Mouse (Mus musculus) embryo, embryonic 10.5 days (tissue): Measurements from ENCODE around the gene Galntl5.
"Not testable (repeated sequence)": the region's sequence is repeated elsewhere in the genome, so short reads cannot be mapped to it uniquely, and the experiment has no call there.

Source experiments
- DNase-seq: peaks from one replicate; pipeline ENCODE4 v3.0.0-alpha.2; 2015; ENCODE audit warnings: low spot score

Gene Galntl5

DNA sequence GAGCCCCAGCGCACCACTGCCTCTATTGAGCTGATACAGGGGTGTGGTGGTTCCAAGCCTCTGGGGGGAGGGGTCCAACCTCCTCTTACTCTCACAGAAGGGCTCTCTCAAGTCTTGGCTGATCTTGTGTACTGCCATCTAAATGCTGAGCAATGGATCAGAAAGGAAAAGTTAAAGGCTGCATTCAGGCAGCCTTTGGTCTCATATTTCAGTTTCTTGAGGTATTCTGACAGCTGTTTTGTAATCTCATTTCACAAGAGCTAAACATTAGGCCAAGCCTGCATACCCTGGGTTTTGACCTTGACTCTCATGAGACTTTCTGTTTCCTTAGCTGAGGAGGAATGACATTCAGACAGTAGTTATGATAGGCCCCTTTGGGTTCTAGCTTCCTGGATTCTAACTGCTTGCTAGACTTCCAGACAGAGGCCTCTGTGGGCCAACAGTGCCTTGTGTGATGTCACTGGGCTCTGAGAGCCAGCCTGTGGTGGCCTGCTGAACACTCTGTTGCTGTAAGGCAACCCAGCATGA, at the start of gene Galntl5:
Gene Galntl5, plus strand, starts transcription at position 457 of the 528 bp plus-strand sequence.
- no peak for DNase-seq

DNA sequence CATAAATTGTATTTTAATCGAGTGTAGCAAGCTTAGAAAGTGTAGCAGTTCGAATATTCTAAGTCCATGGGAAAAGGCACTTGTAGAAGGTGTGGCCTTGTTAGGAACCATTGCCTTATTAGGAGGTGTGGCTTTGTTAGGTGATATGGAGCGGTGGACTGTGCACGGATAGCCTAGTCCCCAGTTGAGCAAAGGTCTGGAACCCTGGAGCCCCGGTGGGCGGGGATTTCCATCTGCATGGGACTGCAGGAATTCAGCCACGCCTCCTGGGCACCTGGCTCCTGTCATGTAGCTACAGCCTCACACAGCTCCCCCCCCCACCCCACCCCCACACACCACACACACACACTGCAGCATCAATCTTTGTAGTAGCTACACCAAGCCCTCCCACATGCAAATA, 34.6 kb upstream of the Galntl5 start:
- DNase-seq, result no peak

DNA sequence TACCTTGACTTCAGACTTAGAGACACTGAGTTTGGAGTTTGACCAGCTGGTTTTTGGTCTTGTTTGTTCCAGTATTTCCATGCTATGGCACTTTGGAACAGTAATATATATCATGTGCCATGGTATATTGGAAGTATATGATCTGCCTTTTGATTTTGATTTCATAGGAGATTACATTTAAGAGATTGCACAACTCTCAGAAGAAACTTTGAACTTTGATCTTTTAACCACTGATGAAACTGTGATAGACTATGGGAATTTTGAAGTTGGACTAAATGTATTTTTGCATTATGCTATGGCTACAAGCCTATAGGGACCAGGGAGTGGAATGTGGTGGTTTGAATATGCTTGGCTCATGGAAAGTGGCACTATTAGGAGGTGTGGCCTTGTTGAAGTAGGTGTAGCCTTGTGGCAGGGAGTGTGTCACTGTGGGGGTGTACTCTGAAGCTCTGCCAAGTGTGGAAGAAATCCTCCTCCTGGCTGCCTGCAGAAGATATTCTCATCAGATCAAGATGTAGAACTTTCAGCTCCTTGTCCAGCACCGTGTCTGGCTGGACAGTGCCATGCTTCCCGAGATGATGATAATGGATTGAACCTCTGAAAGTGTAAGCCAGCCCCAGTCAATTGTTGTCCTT, 31.8 kb upstream of the Galntl5 start:
- DNase-seq, result no peak

DNA sequence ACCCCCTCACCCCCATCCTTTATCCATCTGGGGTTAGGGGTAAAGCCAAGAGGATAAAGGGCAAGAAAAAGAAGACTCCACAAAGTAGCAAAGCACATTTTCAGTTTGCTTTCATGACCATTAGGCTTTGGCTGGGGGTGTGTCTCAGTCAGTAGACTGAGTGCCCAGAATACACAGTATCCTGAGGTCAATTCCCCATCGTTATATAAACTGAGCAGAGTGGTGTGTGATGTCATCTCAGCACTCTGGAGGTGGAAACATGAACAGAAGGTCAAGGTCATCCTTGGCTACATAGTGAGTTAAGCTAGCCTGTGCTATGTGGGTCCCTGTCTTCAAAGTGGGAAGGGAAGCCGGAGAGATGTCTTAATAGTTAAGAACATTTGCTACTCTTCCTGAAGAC, 27.8 kb upstream of the Galntl5 start:
- no peak for DNase-seq

DNA sequence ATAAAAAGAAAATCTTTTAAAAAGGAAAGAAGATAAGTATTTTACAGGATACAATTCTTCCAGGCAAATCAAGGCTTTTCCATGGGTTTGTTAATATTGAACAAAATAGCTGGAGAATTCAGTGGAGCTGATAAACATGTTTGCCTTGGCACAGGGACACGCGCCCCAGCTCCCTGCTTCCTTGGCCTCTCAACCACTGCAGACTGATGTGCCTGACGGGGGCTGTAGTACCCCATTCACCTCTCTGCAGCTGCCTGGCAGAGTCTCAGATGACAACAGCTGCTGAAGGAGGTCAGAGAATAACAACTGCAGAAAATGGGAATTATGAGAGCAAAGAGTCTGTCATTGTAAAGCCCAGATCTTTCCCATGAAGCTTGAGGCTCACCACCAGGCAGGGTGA, 27.3 kb upstream of the Galntl5 start:
- DNase-seq, result no peak

DNA sequence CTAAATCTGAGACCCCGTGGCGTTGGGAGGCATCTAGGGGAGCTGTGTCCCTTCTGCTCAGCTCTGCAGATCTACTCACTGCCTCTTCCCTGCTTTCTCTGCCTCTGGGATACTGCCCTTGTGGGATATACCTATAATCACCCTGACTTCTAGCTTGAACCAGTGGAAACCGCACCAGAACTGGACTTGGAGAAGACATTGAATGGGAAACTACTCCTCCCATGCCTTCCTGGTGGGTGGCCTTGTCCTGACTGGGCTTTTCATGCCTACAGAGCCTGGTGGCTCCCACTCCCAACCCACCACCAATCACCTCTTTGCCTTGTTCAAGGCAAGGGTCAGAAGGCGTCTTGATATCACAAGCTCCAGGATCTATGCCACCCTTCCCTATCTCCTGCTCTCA, 26.4 kb upstream of the Galntl5 start:
- no peak for DNase-seq

DNA sequence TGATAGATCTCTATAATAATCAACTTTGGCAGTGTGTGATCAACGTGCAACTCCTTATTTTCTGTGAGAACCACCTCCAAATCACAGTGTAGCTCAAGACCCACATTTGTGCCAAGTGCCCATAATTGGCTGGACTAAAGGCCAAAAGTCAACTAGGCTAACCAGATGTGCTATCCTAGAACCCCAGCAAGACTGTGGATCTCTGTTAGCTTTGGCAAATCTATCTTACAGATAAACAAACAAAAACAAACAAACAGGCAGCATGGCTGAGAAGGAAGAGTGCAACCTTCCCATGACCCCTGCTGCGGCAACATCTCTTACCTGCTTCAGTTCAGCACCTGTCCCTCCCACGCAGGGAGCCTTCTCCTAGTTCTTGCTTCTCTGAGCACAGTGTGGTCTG, 25.9 kb upstream of the Galntl5 start:
- no peak for DNase-seq

DNA sequence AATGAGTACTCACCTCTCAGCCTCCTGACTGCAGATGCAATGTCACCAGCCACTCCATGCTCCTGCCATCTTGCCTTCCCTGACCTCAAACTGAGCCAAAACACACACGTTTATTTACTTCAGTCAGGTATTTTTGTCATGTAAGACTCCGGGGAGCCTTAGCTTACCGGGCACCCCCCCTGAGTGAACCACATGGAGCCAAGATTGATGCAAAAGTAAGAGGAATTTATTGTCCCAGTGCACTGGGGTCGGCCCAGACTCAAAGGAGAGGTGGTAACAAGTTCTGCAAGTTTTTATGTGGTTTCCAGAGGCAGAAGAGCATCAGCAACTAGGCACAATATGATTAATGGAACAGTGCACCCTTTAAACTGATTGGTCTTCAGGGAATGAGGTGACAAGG, 24.1 kb upstream of the Galntl5 start:
- no peak for DNase-seq

DNA sequence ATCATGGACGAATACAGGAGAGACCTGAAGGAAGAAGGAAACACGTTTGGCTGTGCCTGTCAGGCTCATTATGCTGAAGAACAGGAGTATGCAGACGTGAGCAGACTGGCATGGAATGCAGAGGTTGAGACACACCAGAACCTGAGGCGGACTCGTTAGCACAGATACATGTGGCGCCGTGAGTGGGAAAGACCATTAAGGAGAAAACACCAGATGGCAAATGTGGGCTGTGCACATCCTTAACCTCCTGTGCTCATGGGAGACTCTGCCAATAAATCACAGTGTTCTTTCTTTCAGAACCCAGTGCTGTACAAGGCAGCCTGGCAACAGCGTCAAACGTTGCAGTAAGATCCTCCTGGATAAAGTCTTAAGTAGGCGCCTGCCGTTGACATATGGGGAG, 20.7 kb upstream of the Galntl5 start:
- peak; percentile 36 for DNase-seq

DNA sequence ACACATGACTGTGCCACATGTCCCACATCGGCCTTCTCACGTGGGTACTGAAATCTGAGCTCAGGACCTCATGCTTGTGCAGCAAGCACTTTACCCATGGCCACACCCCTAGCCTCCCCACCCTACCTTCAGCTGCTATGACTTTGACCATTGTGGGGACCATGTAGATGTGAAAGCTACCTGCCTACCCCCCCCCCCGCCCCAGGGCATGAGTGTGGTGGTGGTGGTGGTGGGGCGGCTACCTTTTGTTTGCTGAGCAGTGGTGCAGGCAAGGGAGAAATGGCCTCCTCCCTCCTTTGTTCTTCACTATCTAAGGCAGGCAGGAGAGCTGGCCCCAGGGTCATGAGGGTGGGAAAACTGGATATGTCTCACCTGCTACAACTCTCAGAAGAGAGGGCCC, 18.3 kb upstream of the Galntl5 start:
- no peak for DNase-seq

DNA sequence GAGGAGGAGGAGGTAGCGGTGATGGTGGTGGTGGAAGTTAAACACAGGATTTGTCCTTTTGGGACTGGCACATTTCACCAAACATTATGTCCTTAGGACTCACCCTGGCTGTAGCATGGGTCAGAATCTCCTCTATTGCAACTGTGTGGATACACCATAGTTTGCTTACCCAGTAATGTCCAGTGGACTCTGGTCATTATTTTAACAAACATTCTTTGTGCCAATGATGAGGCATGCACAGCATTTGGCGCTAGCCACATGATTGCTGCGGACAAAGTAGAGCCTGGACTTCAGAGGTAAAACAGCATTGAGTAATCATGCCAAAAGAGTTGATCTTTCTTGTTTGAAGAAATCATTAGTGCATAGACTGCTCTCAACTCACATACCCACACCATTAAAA, 17.3 kb upstream of the Galntl5 start:
- no peak for DNase-seq

DNA sequence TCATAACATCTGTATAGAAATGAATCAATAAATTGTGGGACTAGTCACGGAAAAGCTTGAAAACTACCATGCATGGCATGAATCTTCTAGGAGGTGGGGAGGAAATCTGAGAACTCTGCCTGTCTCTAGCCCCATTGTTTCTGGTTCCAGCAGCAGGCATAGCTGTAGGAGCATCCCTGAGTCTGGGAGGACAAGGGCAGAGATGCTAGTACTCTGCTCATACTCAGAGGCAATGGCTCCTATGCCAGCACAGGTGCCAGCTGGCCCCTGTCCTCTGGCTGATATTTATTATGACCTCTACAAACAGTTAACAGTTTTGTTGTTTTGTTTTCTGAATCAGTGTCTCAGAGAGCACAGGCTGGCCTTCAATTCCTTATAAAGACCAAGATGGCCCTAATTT, 16.9 kb upstream of the Galntl5 start:
- DNase-seq, result no peak

DNA sequence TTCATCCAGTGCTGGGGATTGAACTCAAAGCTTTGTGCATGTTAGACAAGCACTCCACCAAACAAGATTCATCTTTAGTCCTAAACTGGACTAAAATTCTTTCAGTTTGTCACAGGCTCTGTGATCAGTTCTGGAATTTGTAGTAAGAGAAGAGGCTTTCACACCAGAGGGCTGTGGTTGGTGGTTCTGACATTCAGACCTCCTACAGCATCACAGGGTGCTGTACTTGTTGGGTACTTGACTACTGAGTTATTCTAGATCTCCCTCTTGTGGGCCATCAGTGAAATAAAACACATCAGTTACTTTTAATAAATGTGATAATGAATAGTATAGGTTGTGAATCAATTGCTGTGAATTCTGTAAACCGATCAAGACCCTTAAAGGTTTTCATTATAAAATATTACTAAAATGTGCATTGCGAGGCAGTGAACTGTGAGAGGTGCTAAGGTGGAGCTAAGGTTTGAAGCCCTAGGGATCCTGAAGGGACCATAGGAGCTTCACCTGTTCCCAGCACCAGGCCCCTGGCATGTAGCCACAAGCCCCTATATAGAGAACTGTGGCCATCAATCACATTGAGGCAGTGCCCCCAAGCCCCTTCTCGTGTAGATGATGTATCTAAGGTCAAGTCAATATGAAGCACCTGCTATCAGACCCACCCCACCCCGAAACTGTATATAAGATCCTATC, 16.0 kb upstream of the Galntl5 start:
- DNase-seq, result no peak

DNA sequence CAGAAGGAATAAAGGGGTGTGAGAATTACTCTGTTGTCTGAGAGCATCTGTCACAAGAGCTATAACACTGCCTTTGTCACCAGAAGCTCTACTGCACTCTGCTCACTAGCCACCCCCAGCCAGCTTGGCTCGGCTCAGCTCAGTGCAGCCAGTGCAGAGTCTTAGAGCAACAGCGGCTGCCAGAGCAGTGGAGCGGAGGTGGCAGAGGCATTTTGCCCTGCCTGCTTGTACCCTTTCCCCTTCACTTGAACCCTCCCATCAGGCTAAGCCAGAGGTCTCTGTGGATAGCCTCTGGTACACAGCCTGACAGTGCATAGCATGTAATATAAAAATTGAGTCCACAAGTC, 15.5 kb upstream of the Galntl5 start:
- DNase-seq, result no peak

DNA sequence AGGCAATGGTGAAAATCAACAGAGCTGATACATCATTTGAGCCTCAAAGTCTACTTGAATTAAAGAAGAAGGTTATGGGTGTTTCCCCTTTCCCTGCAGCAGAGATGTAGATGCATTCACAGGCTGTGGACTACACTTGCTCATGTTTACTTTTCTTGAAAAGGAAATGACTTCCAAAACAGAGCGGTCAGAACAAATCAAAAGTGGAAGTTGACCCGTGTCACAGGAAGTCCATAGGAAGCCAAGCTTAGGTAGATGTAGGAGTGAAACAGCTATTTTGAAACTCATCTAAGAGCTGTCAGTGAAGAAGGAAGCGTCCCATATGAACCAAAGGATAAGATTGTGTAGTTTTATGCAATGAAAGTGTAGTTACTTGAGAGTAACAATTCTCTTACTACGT, 14.6 kb upstream of the Galntl5 start:
- no peak for DNase-seq

DNA sequence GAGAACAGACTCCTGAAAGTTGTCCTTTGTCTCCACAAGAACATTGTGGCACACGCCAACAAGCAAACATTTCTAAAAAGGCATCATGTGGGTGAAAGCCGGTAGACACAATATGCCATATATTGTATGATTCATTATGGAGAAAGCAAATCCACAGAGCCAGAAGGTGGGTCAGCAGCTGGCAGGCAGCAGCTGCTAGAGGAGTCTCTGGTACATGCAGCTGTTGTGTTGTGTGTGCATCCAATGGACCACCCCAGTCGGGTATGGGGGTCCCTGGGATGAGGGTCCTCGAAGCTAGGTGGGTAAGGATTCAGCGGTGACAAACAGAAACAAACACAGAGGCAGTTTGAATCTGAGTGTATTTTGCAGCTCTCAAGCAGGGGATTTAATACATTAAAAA, 3.3 kb upstream of the Galntl5 start:
- not testable (repeated sequence) for DNase-seq

DNA sequence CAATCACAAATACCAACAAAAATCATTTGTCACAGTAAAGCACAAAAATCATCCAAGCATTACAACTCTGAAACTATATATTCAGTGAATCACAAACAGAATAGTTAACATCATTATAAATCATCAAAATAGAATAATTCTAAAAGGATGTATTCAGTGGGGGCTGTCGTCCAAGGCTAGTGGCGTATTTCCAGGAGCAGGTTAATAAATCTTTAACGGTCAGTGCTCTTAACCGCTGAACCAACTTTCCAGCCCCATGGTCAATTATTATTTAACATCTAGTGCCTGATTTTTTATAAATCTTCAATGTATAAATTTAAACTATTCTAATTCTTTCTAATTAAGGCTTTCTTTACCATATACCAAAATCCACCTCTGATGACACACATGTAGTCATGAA, 2.7 kb upstream of the Galntl5 start:
- not testable (repeated sequence) for DNase-seq

DNA sequence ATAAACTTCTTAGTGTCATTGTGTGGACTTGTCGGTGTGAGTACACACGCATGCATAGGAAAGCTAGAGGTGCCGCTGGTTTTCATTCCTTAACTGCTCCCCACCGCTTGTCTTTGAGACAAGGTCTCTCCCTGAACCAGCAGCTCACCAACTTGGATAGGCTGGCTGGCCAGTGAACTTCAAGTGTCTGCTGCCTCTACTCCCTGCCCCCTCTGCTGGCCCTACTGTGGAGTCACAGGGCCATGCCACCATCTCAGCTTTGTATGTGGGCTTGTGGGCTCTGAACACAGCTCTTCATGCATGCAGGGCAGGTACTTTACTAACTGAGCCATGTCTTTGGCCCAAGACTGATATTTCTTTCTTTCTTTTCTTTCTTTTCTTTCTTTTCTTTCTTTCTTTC, 2.0 kb upstream of the Galntl5 start:
- no peak for DNase-seq

DNA sequence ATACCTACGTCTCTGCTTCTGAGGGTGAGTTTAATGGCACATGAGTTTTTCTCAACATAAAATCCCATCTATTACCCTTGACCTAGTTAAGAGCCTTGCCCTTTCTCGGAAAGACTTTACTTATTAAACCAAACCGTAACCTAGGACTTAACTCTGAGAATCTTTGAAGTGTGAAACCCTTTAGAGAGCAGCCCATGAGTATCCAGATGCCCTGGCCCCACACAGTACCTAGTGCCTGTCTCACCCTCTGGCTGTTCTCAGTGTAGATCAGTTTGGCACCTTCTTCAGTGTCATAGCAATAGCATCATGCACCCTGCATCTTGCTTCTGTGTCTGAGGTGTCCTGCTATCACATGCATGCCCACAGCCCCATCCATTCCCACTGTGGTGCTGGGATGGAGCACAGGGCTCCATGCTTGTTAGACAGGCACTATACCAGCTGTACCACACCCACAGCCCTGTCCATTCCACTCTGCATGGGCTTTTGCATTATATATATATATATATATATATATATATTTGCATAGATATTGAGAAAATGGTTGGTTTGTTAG, 1.2 kb upstream of the Galntl5 start:
- DNase-seq, result no peak

DNA sequence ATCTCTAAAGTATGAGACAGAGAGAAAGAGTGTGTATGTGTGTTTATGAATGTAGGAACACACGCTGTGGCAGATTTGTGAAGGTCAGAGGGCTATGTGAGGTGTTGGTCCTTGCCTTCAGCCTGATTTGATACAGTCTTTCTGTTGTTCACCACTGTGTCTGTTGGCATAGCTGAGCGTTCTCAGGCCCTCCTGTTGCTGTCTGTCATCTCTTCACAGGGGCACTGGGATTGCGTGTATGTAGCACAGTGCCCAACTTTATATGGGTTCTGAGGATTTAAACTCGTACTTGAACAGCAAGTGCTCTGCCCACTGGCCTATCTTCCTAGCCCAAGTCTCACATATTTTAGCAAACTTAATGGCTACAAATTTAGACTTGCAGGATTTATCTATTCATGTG, 2.3 kb downstream of the Galntl5 start:
- DNase-seq, result no peak

DNA sequence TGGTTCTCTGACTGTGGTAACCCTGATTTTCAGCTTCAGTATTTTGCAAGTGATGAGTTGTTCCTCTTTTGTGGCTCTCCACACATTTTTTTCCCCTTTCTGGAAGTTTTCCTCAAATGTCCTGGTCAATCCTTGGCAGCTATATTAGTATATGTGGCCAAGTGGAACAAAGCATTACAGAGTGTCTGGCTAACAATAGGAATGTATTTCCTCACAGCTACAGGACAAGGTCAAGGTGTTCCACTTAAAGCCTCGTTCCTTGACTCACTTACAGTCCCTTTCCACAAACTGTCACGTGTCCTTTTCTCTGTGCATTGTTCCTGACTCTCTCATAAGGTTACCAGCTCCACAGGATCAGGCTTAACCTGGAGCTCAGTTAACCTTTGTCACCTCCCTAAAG, 3.3 kb downstream of the Galntl5 start:
- no peak for DNase-seq

DNA sequence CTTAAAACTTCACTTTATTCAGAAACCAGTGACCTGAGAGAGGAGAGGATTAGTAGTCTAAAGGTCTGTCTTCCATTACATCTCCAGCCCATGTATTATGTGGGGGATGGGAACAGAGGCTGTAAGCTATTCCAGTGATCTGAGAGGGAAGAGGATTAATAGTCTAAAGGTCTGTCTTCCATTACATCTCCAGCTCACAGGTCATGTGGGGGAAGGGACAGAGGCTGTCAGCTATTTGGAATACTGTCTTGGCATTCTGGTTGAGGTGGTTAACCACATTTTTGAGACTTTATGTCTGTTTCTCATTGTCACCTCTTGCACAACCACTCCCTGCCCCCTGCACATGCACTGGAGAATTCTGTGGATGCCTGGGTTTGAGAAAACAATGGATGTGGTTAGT, 6.5 kb downstream of the Galntl5 start:
- no peak for DNase-seq

DNA sequence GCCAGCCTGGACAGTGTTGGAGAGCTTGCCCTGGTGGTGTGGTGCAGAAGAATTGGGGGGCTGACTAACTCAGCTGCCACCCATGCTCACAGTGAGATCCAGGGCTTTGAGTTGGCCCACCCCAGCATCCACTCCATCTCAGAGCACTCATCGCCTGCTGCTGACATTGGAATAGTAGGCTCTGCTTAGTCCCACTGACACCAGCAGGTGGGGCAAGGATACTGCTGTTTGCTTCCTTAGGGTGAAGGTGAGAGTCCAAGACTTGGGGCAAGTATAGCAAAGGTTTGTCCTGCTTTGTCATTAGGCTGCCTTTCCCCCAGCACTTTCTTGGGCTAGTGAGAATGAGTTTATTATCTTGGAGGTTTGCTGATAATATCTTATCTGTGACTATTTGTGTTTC, 7.5 kb downstream of the Galntl5 start:
- peak; percentile 43 for DNase-seq

DNA sequence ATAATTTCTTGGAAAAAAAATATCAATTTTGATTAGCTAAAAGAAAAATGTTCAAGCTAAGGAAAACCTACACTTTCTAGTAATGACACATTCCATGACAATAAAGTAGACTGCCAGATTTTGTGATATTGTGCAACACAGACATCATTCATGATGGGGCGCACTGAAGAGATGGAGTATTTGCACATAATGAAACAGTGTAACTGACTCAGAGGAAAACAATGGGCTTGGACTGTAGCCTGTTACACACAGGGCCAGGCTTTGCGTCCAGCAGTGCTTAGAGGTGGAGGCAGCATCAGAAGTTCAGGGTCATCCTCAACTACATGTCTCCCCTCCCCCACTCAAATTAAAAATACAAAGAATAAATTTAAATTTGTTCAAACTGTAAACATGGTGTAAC, 9.3 kb downstream of the Galntl5 start:
- DNase-seq, result no peak
